Mouse (Mus musculus) MEL (cell line): ENCODE data around the gene Desi1.

Experiments
- CHD1 ChIP-seq: IDR thresholded peaks from 2 replicates; pipeline ENCODE4 v1.6.1; 2012; ENCODE audit warnings: low read depth, mild to moderate bottlenecking, inconsistent platforms, low read length, improper control_type of control experiment
- CTCF ChIP-seq, 3 experiments: IDR thresholded peaks in 2 of 3; conservative IDR thresholded peaks in 1 of 3; 2 replicates each; pipeline ENCODE4 v1.5.1; 2011 to 2012; ENCODE audit warnings: low read length in 3 of 3, low read depth in 2 of 3, mild to moderate bottlenecking in 2 of 3, improper control_type of control experiment in 1 of 3, inconsistent platforms in 1 of 3, mixed read lengths in 1 of 3, moderate library complexity in 1 of 3; ENCODE audit not compliant: control insufficient read depth in 1 of 3, insufficient read depth in 1 of 3, poor library complexity in 1 of 3, severe bottlenecking in 1 of 3
- EP300 ChIP-seq, 2 experiments: IDR thresholded peaks; 2 replicates each; pipeline ENCODE4 v1.6.1; 2011; ENCODE audit warnings: improper control_type of control experiment in 2 of 2, low read length in 2 of 2, low read depth in 1 of 2, mild to moderate bottlenecking in 1 of 2
- JUND ChIP-seq: IDR thresholded peaks from 2 replicates; pipeline ENCODE4 v1.6.1; 2011; ENCODE audit warnings: low read depth, mild to moderate bottlenecking, improper control_type of control experiment, low read length
- KAT2A ChIP-seq: conservative IDR thresholded peaks from 2 replicates; pipeline ENCODE4 v1.6.1; 2012; ENCODE audit warnings: low read depth, low read length, improper control_type of control experiment, inconsistent platforms
- MAZ ChIP-seq: IDR thresholded peaks from 2 replicates; pipeline ENCODE4 v1.6.1; 2012; ENCODE audit warnings: low read depth, mild to moderate bottlenecking, inconsistent platforms, low read length, improper control_type of control experiment
- POLR2A ChIP-seq, 2 experiments: IDR thresholded peaks; 2 replicates each; pipeline ENCODE4 v1.6.1; 2011 to 2012; ENCODE audit warnings: low read length in 2 of 2, mild to moderate bottlenecking in 2 of 2, control low read depth in 1 of 2, improper control_type of control experiment in 1 of 2, low read depth in 1 of 2, moderate library complexity in 1 of 2; ENCODE audit not compliant: control insufficient read depth in 1 of 2, insufficient read depth in 1 of 2, poor library complexity in 1 of 2
- POLR2AphosphoS2 ChIP-seq: IDR thresholded peaks from 2 replicates; pipeline ENCODE4 v1.6.1; 2011; ENCODE audit warnings: low read length, improper control_type of control experiment
- USF1 ChIP-seq: IDR thresholded peaks from 2 replicates; pipeline ENCODE4 v1.6.1; 2014; ENCODE audit warnings: low read depth, mild to moderate bottlenecking, inconsistent platforms, low read length, improper control_type of control experiment, moderate library complexity
- ZC3H11A ChIP-seq: IDR thresholded peaks from 2 replicates; pipeline ENCODE4 v1.6.1; 2012; ENCODE audit warnings: low read depth, mild to moderate bottlenecking, inconsistent platforms, low read length, improper control_type of control experiment

DNA sequence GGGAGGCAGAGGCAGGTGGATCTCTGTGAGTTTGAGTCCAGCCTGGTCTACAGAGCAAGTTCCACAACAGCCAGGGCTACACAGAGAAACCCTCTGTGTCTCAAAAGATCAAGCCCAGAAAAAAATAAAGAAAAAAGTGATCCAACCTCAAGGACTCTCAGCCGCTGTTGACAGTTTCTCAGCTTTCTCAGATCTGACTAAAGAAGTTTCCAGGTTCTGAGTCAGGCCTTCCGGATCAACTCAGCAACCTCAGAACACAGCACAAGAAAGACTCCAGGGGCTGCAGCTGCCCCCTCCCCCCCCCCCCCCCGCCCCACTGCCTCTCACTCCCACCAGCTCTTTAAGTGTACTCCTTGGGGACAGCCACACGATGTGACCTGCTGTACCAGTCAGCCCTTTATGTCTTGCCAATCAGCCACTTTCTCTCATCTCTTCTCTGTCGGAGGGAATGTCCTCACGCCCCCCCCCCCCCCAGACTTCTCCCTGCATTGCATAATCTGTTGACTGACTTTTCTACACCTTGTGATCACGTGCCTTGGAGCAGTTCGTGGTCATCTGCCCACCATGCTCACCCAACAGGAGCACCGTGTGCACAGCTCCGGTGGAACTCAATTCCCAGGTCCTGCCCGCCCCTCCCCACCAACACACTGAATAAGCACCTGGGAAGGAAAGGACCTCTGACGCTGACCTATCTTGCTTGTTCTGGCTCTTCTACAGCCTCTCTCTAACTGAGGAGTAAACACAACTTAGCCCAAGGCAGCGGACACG, 67.4 kb downstream of the Desi1 start:
- TF ChIP-seq CTCF (IDR thresholded peaks at IDR 0.05 in 2 of 3, conservative IDR thresholded peaks at IDR 0.05 in 1 of 3; ENCODE audit: control insufficient read depth in 1 of 3, insufficient read depth in 1 of 3, low read depth in 2 of 3, low read length in 3 of 3, poor library complexity in 1 of 3, severe bottlenecking in 1 of 3) (no peak), POLR2AphosphoS2 (no peak), POLR2A (IDR thresholded peaks at IDR 0.05; ENCODE audit: control insufficient read depth in 1 of 2, insufficient read depth in 1 of 2, low read depth in 1 of 2, low read length in 2 of 2, poor library complexity in 1 of 2) (no peak), USF1 (no peak), EP300 (IDR thresholded peaks at IDR 0.05; ENCODE audit: low read depth in 1 of 2, low read length in 2 of 2) (no peak), ZC3H11A (no peak), MAZ (no peak), JUND (no peak), CHD1 (no peak), KAT2A (no peak)
